Mouse (Mus musculus): Measurements from ENCODE around the gene Sim1. TPM values are rescaled to one million over a fixed set of nuclear protein-coding genes. Genes with fewer than 3 reads are reported as not detected.

The Sim1 gene
- 0.03 TPM in 1 of 2 replicates, not detected in the other for polyA plus RNA-seq (2015; fragmentation: Nextera tagmentation; extraction: Ambion mirVana)

DNA sequence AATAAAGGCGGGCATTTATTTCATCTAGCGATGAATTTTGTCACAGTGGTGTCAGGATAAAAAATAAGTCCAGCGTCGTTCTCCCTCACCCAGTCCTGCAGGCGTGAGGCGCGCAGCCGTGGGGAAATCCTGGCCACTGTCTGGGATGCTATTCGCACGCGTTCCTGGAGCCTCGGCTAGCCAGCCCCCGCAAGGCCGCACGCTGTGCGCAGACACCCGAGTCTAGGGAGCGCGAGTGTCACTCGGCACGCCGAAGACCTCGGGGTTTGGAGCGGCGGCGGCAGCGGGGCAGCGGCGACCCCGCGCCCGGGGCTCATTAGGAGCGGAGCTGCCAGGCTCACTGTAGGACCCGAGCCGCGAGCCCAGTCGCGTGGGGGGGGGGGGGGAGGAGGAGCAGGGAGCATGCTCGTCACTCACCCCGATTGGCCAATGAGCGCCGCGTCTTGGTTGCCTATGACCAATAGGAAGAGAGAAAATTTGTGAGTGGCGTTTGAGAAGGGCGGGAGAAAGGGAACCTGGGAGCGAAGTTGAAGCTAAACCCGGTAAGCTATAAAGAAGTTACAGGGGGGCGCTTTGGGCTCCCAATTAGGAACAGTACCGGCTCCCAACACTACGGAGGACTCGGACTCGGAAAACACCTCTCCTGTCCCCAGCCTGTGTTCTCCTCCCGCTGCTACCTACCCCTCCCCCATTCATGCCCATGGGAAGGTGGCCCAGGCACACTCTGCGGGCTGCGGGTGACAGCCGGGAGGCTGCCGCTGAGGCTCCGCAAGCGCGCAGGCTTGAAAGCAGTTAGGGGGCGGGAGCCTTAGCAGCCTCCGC, at the start of gene Sim1:
Gene Sim1 (plus strand): TSS at position 585 of the 822 bp plus-strand sequence.
- peak; percentile 77 for ATAC-seq (ENCODE audit: low read depth)
- Histone ChIP-seq H3K4me1 (replicated peaks) (peaks cover 12% of the 10 kb centered on the region), H3K27me3 (peaks cover 95% of the 10 kb centered on the region), H3K9ac (no peak within 1 kb of the TSS), H3K27ac (no peak within 1 kb of the TSS), H3K9me3 (replicated peaks) (no peaks in the 10 kb centered on the region), H3K4me2 (peak within 1 kb of the TSS; percentile 59), H3K4me3 (replicated peaks) (peak within 1 kb of the TSS; percentile 45), H3K36me3 (no peaks in the 10 kb centered on the region)
- under 1% methylated on average over 58 of the region's 62 CpGs for WGBS (ENCODE audit: insufficient replicate concordance)
- DNase-seq = no peak

DNA sequence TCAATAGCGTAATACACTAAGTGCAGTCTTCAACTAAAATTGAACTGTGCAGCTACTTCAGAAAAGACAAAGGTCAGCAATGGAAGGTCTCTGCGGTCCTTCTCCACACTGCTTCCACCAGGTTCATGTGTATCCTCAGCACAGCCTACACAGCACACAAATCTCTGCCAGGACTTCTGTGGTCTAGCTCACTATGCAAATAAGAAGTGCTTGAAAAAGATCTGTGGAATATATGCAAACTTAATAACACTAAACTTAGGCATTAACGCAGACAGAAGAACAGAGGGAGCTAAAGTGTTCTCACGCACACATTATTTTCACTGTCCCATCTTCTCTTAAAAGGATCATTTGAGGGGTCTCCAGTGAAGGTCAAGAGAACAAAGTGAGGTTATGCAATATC, 26.4 kb upstream of the Sim1 start:
- 47% methylated on average over 4 of the region's 4 CpGs for WGBS (ENCODE audit: insufficient replicate concordance)
- DNase-seq = no peak
- no peak for ATAC-seq (ENCODE audit: low read depth)

DNA sequence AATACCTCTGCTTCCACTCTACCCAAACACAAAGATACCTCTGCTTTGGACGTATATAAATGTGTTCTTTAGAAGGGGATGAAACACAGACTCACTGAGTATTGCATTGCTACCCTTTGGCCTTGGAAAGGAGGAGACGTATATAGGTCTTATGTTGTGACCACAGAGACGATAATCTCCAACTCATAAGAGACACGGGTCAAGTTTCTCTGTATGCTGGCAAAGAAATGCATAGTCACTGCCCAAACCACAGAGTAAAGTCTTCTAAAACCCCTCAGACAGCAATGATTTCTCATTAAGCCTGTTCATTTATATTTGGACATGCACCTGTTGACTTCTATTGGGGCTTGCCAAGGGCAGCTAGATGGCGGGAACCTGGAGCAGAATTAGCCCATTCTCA, 17.6 kb upstream of the Sim1 start:
- Histone ChIP-seq H3K4me3 (replicated peaks) (no peak overlapping the region), H3K9ac (no peak overlapping the region), H3K27me3 (no peaks in the 10 kb centered on the region), H3K36me3 (no peaks in the 10 kb centered on the region), H3K4me1 (replicated peaks) (no peaks in the 10 kb centered on the region), H3K9me3 (replicated peaks) (no peaks in the 10 kb centered on the region), H3K4me2 (no peak overlapping the region), H3K27ac (no peak overlapping the region)
- DNase-seq (no peak), ATAC-seq (ENCODE audit: low read depth) (no peak)
- 25% methylated on average over 5 of the region's 5 CpGs for WGBS (ENCODE audit: insufficient replicate concordance)

More for the DNA sequence above, 26.4 kb upstream of the Sim1 start:
- H3K4me1 ChIP-seq (replicated peaks) = no peaks in the 10 kb centered on the region
- no peaks in the 10 kb centered on the region for H3K27me3 ChIP-seq
- H3K36me3 ChIP-seq = no peaks in the 10 kb centered on the region
- H3K9me3 ChIP-seq (replicated peaks) = no peaks in the 10 kb centered on the region
- no peak overlapping the region for H3K9ac ChIP-seq
- H3K27ac ChIP-seq = no peak overlapping the region
- H3K4me2 ChIP-seq = no peak overlapping the region
- H3K4me3 ChIP-seq (replicated peaks) = no peak overlapping the region

DNA sequence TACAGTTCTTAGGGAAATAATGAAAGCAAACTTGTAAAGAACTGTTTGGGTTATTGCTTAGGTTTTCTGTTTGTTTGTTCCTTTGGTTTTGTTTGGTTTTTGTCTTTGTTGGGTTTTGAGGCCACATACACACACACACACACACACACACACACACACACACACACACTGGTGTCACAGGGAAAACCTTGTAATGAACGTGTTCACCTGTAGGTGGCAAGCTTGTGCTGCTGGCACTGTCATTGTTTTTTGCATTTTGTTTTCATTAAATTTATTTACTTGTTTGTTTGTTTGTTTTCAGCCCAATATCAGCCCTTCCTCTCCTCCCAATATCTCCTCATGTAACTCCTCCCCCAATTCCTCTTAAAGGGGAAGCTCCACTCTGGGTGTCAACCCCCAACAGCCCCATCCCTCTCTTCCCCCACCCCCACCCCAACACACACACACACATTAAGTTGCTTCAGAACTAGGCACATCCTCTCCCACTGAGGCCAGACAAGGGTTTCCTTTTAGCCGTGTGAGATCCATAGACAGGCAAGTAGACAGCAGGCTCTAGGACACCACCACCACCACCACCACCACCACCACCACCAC, 13.0 kb upstream of the Sim1 start:
- no peak for ATAC-seq (ENCODE audit: low read depth)
- no peak overlapping the region for H3K27ac ChIP-seq
- H3K4me2 ChIP-seq = no peak overlapping the region
- H3K4me1 ChIP-seq (replicated peaks) = no peaks in the 10 kb centered on the region
- no peak for DNase-seq
- WGBS (ENCODE audit: insufficient replicate concordance) = 12% methylated on average over 2 of the region's 2 CpGs
- no peak overlapping the region for H3K4me3 ChIP-seq (replicated peaks)
- no peaks in the 10 kb centered on the region for H3K27me3 ChIP-seq
- H3K36me3 ChIP-seq = no peaks in the 10 kb centered on the region
- no peaks in the 10 kb centered on the region for H3K9me3 ChIP-seq (replicated peaks)
- no peak overlapping the region for H3K9ac ChIP-seq

DNA sequence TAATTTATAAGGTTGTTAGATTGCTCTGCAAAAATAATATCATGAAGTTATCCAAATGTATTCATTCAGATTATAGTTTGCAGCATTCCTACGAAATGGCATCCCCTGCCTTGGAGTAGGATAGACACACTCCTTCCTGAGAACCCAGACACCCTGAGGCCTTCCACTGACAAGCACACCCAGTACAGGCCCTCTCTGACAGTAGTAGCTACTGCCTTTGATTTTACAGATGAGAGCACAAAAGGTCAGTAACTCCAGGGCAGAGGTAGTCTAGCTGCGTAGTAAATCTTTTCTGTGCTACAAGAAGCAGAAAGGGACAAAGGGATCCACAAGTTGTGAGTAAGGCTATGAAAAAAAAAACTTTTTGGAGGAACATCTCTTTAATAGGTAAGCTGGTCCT, 12.2 kb upstream of the Sim1 start:
- no peak overlapping the region for H3K4me2 ChIP-seq
- no peak overlapping the region for H3K9ac ChIP-seq
- 69% methylated on average over 2 of the region's 2 CpGs for WGBS (ENCODE audit: insufficient replicate concordance)
- no peak for DNase-seq
- H3K9me3 ChIP-seq (replicated peaks) = no peaks in the 10 kb centered on the region
- H3K4me3 ChIP-seq (replicated peaks) = no peak overlapping the region
- no peaks in the 10 kb centered on the region for H3K27me3 ChIP-seq
- no peak overlapping the region for H3K27ac ChIP-seq
- no peaks in the 10 kb centered on the region for H3K4me1 ChIP-seq (replicated peaks)
- no peaks in the 10 kb centered on the region for H3K36me3 ChIP-seq
- ATAC-seq (ENCODE audit: low read depth) = no peak

DNA sequence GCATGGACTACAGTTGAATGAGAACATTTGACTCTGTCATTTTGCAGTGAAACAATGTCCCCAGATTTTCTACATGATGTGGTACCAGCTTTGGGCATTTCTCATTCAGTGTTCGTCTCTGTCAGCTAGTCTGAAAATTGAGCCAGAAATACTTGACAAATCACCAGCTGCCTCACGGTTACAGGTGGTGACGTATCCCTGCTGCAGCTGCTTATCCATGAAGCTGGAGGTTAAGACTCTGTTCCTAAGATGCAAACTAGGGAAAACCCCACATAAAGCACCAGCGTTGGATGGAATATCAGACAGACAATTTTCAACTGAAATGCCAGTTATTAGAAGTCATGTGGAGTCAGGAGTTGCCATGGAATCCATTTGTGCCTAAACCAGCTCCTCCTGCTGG, 8.2 kb upstream of the Sim1 start:
- ATAC-seq (ENCODE audit: low read depth) = no peak
- H3K27ac ChIP-seq = no peak overlapping the region
- no peak overlapping the region for H3K4me3 ChIP-seq (replicated peaks)
- no peak for DNase-seq
- no peak overlapping the region for H3K4me2 ChIP-seq
- WGBS (ENCODE audit: insufficient replicate concordance) = 55% methylated on average over 4 of the region's 4 CpGs
- peaks cover 27% of the 10 kb centered on the region for H3K27me3 ChIP-seq
- no peaks in the 10 kb centered on the region for H3K36me3 ChIP-seq
- no peaks in the 10 kb centered on the region for H3K9me3 ChIP-seq (replicated peaks)
- no peaks in the 10 kb centered on the region for H3K4me1 ChIP-seq (replicated peaks)
- H3K9ac ChIP-seq = no peak overlapping the region

DNA sequence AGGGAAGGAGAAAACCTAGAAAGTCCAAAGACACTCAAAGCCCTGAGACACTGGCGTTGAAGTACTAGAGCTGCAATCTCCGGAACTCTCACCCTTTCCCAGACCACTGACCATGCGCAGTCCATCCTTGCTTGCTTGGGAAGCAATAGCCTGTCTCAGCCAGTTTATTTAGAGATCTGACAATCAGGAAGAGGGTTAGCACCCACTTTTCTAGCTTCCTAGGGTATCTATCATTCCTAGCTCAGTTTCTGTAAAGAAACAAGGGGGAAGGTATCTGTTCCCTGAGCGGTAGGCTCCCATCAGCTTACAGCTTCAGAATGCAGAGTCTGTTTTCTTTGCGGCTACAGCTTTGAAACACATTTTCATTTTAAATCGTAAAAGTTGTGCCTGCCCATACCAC, 3.9 kb upstream of the Sim1 start:
- no peaks in the 10 kb centered on the region for H3K9me3 ChIP-seq (replicated peaks)

DNA sequence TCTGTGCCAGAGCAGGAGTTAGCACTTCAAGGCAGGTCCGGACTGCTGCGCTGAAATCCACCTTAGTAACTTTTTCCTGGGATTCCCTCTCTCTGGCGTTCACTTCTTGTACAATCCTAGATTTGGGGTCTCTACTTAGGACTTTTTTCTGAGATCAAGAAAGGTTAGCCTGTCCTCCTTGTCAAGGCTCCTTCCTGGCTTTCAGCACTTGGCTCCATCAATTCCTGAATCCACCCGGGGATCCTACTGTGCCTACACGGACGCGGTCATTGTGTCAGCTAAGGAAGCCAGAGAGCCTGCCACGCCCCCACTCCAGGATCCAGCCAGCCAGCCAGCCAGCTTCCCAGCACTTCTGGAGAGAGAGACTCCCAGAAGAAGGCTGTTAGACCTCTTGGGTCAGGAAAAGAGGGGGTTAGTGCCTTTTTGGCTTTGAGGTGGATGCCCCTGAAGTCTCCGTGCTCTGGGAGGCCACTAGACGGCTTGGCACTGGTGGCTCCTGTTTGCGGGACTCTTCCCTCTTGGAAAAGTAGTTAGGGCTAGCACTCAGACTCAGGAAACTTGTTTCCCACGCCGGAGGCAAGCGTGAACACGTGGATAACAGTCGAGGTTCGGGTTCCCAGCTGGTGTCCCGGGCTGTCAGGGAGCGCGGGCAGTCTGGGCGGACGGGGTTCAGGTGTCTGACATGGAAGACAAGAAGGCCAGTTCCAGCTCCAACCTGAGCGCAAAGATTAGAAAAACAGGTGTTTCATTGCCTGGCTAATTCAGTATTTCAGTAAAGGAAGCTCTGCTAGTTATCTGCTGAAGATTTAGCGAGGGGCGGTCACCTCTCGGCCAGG, 2.5 kb upstream of the Sim1 start:
- Histone ChIP-seq H3K27me3 (peaks cover 85% of the 10 kb centered on the region), H3K9ac (no peak overlapping the region), H3K4me1 (replicated peaks) (peaks cover 12% of the 10 kb centered on the region), H3K36me3 (no peaks in the 10 kb centered on the region), H3K27ac (no peak overlapping the region), H3K9me3 (replicated peaks) (no peaks in the 10 kb centered on the region), H3K4me2 (no peak overlapping the region), H3K4me3 (replicated peaks) (no peak overlapping the region)
- 5% methylated on average over 26 of the region's 26 CpGs for WGBS (ENCODE audit: insufficient replicate concordance)
- DNase-seq (no peak), ATAC-seq (ENCODE audit: low read depth) (no peak)

More for the DNA sequence above, 3.9 kb upstream of the Sim1 start:
- Histone ChIP-seq H3K27me3 (peaks cover 70% of the 10 kb centered on the region), H3K4me3 (replicated peaks) (no peak overlapping the region), H3K4me1 (replicated peaks) (peaks cover 12% of the 10 kb centered on the region), H3K9ac (no peak overlapping the region), H3K36me3 (no peaks in the 10 kb centered on the region), H3K4me2 (no peak overlapping the region), H3K27ac (no peak overlapping the region)
- ATAC-seq (ENCODE audit: low read depth) (no peak), DNase-seq (no peak)
- WGBS (ENCODE audit: insufficient replicate concordance) = 19% methylated on average over 6 of the region's 6 CpGs

DNA sequence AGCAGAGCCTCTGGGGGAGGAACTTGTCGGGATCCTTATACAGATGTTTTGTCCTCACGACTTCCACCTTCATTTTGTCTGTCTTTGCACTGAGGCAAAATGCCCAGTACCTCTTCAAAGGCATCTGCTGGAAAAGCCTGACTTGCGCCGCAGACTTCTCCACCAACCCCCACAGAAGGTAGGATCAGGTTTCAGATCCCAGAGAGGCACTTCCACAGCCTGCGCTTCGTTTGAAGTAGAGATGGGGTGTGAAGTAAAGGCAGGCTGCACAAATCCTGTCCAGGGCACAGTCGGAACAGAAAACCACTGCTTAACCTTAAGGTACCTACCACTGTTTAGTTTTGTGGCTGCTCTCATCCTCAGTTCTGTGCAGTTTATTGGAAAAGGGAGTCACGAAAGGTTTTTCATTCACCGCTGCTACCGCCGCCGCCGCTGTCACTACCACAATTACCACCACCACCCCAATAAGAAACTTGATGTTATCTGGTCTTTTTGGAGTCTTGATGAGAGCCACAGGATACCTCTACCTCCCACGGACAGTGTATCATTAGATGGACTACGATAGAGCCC, 1.7 kb upstream of the Sim1 start:
- DNase-seq (no peak), ATAC-seq (ENCODE audit: low read depth) (no peak)
- Histone ChIP-seq H3K27me3 (peaks cover 93% of the 10 kb centered on the region), H3K9me3 (replicated peaks) (no peaks in the 10 kb centered on the region), H3K36me3 (no peaks in the 10 kb centered on the region), H3K4me3 (replicated peaks) (no peak overlapping the region), H3K27ac (no peak overlapping the region), H3K4me1 (replicated peaks) (peaks cover 12% of the 10 kb centered on the region), H3K9ac (no peak overlapping the region), H3K4me2 (no peak overlapping the region)
- WGBS (ENCODE audit: insufficient replicate concordance) = 2% methylated on average over 15 of the region's 15 CpGs

DNA sequence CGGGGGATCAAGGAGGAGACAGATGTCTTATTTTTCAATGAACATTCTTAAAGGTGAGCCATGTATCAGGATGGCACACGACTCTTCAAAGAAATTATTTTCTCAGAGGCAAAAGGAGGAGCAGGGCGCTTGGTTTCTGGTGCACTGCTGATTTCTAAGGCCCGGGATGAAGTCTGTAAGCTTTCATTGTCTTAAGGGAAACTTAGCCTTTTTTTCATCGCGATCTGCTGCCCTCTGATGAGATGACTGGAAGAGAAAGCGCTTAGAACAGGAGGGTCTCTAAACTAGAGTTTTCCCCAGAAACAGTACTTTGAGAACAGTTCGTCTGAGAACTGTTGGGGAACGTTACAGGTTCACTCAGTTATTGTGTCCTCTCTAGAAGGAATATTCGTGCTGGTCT, 1.0 kb upstream of the Sim1 start:
- no peak overlapping the region for H3K27ac ChIP-seq
- DNase-seq (no peak), ATAC-seq (ENCODE audit: low read depth) (no peak)
- 5% methylated on average over 10 of the region's 10 CpGs for WGBS (ENCODE audit: insufficient replicate concordance)
- no peaks in the 10 kb centered on the region for H3K36me3 ChIP-seq
- peaks cover 12% of the 10 kb centered on the region for H3K4me1 ChIP-seq (replicated peaks)
- H3K4me2 ChIP-seq = no peak overlapping the region
- H3K9ac ChIP-seq = no peak overlapping the region
- no peaks in the 10 kb centered on the region for H3K9me3 ChIP-seq (replicated peaks)
- H3K4me3 ChIP-seq (replicated peaks) = no peak overlapping the region; the same call in 1 of the 2 replicates
- peaks cover 99% of the 10 kb centered on the region for H3K27me3 ChIP-seq
